In the genomic region with DNA sequence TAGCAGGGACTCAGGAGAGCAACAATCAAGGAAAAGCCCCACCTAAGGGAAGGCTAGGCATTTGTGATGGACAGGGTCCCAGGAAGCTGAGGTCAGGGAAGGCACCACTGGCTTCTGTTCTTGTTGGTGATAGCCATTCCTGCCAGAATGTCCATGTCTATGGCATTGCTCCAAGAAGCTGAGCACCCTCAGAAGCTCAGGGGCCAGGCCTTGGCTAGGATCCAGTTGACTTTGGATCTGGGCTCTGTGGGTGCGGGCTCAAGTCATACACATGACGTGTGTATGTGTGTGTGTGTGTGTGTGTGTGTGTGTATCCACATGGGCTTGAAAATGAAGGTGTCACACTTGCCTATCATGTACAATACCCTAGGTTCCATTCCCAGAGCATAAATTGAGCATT, we compare ENCODE assay signal across 30 mouse cellular contexts. TPM values are rescaled to one million over a fixed set of nuclear protein-coding genes. Genes with fewer than 3 reads are reported as not detected.
DNase-seq lines count a peak whose midpoint lies in the region; ATAC-seq and TF ChIP-seq lines count a peak whose summit lies in the region.
"Had no signal": no experiment of that assay in that cellular context is flagged by ENCODE, and none has a peak within 500 bp of the region (broad histone marks: within the 10 kb centered on the region; RNA-seq: fewer than 3 reads in every experiment).

No protein-coding gene starts in this region.

- H3K9me3 ChIP-seq in lung, embryonic 15.5 days, result no peaks in the 10 kb centered on the region
- H3K9me3 ChIP-seq in forebrain, embryonic 11.5 days (ENCODE audit: control insufficient read depth, low read length), result no peaks in the 10 kb centered on the region
- H3K9me3 ChIP-seq: embryonic facial prominence, embryonic 13.5 days; forebrain, embryonic 13.5 days; heart, embryonic 10.5 days; kidney, embryonic 15.5 days; midbrain, embryonic 12.5 days; neural tube, embryonic 15.5 days; stomach, embryonic 15.5 days had no signal

- no peak for TF ChIP-seq CTCF in kidney, adult 2 months (conservative IDR thresholded peaks at IDR 0.05; ENCODE audit: insufficient read depth, insufficient read length, low read depth, low read length)

- no peaks in the 10 kb centered on the region for H3K27me3 ChIP-seq in kidney, adult 2 months (replicated peaks; ENCODE audit: control insufficient read depth, insufficient read depth, low read length)
- H3K27me3 ChIP-seq in lung, embryonic 15.5 days, result no peaks in the 10 kb centered on the region
- no peaks in the 10 kb centered on the region for H3K27me3 ChIP-seq in forebrain, embryonic 11.5 days (ENCODE audit: control insufficient read depth, insufficient read depth, low read length)
- H3K27me3 ChIP-seq: embryonic facial prominence, embryonic 13.5 days; forebrain, embryonic 13.5 days; kidney, embryonic 15.5 days; midbrain, embryonic 12.5 days; neural tube, embryonic 15.5 days; Patski; stomach, embryonic 15.5 days had no signal

- no peak for TF ChIP-seq POLR2A in kidney, adult 2 months (IDR thresholded peaks at IDR 0.05; ENCODE audit: low read depth, low read length)

- H3K9ac ChIP-seq in lung, embryonic 15.5 days, result no peak overlapping the region
- no peak overlapping the region for H3K9ac ChIP-seq in forebrain, embryonic 11.5 days (ENCODE audit: low read length)
- H3K9ac ChIP-seq: embryonic facial prominence, embryonic 13.5 days; forebrain, embryonic 13.5 days; hindbrain, embryonic 14.5 days; kidney, embryonic 15.5 days; midbrain, embryonic 12.5 days; neural tube, embryonic 15.5 days; stomach, embryonic 15.5 days had no signal

- WGBS in kidney, adult 2 months, result 52% methylated on average over 2 of the region's 2 CpGs
- 34% methylated on average over 2 of the region's 2 CpGs for WGBS in lung, embryonic 15.5 days
- 84% methylated on average over 2 of the region's 2 CpGs for WGBS in forebrain, embryonic 11.5 days

- H3K27ac ChIP-seq in kidney, adult 2 months (ENCODE audit: insufficient read depth, low read depth, low read length), result no peak overlapping the region
- 0 out of 2 replicates have a peak overlapping the region, but pooled peaks have one; percentile 6 for H3K27ac ChIP-seq in lung, embryonic 15.5 days
- H3K27ac ChIP-seq in forebrain, embryonic 11.5 days (ENCODE audit: low read depth, low read length), result no peak overlapping the region
- H3K27ac ChIP-seq: embryonic facial prominence, embryonic 13.5 days; forebrain, embryonic 13.5 days; gastrocnemius, adult 2 months; heart, embryonic 10.5 days; hindbrain, embryonic 14.5 days; kidney, embryonic 15.5 days; layer of hippocampus, adult 2 months; midbrain, embryonic 12.5 days; neural tube, embryonic 15.5 days; stomach, embryonic 15.5 days had no signal

- H3K4me2 ChIP-seq in lung, embryonic 15.5 days, result no peak overlapping the region
- no peak overlapping the region for H3K4me2 ChIP-seq in forebrain, embryonic 11.5 days (ENCODE audit: low read depth, low read length, severe bottlenecking)
- H3K4me2 ChIP-seq: embryonic facial prominence, embryonic 13.5 days; forebrain, embryonic 13.5 days; hindbrain, embryonic 14.5 days; kidney, embryonic 15.5 days; midbrain, embryonic 12.5 days; neural tube, embryonic 15.5 days; stomach, embryonic 15.5 days had no signal

- DNase-seq in adrenal gland, postnatal 10 days, result peak; percentile 41
- no peak for DNase-seq in adrenal gland, postnatal 25 days
- DNase-seq in kidney, adult 2 months, result peak; percentile 8
- DNase-seq in kidney, postnatal 4 days, result no peak
- peak; percentile 74 for DNase-seq in lung, postnatal 36 days
- DNase-seq in forebrain, embryonic 11.5 days (ENCODE audit: low spot score), result no peak
- no peak for DNase-seq in thymus, postnatal 14 days
- DNase-seq: cerebellum, adult 11-12 months; cerebellum, postnatal 36 days; embryo, embryonic 11 days; gastrocnemius, adult 2 months; heart, postnatal 10 days; right cerebral cortex, adult 18-20 months; thymus, adult 2 months had no signal

- H3K4me1 ChIP-seq in kidney, adult 2 months (ENCODE audit: control insufficient read depth, insufficient read depth, low read length), result no peaks in the 10 kb centered on the region
- H3K4me1 ChIP-seq in lung, embryonic 15.5 days, result peaks cover 16% of the 10 kb centered on the region
- H3K4me1 ChIP-seq in forebrain, embryonic 11.5 days (replicated peaks; ENCODE audit: control insufficient read depth, insufficient read depth, low read length), result no peaks in the 10 kb centered on the region
- H3K4me1 ChIP-seq: forebrain, embryonic 13.5 days; kidney, embryonic 15.5 days; midbrain, embryonic 12.5 days; neural tube, embryonic 15.5 days; stomach, embryonic 15.5 days had no signal

- H3K4me3 ChIP-seq in kidney, adult 2 months (ENCODE audit: insufficient read depth, low read depth, low read length), result no peak overlapping the region
- no peak overlapping the region for H3K4me3 ChIP-seq in lung, embryonic 15.5 days
- H3K4me3 ChIP-seq in forebrain, embryonic 11.5 days (ENCODE audit: low read depth, low read length), result no peak overlapping the region
- H3K4me3 ChIP-seq: embryonic facial prominence, embryonic 13.5 days; erythroblast, embryonic 14.5 days; forebrain, embryonic 13.5 days; gastrocnemius, adult 2 months; heart, embryonic 10.5 days; kidney, embryonic 15.5 days; layer of hippocampus, adult 2 months; midbrain, embryonic 12.5 days; neural tube, embryonic 15.5 days; stomach, embryonic 15.5 days had no signal

- no peak for ATAC-seq in lung, embryonic 15.5 days (ENCODE audit: borderline replicate concordance, extremely low read depth, low FRiP score, low TSS enrichment)
- ATAC-seq in forebrain, embryonic 11.5 days (replicated peaks; ENCODE audit: low FRiP score), result no peak
- ATAC-seq: forebrain, embryonic 13.5 days; inflammation-experienced regulatory T-cells, adult 6 months; Patski had no signal

- no peaks in the 10 kb centered on the region for H3K36me3 ChIP-seq in kidney, adult 2 months (ENCODE audit: control insufficient read depth, insufficient read depth, low read length)
- H3K36me3 ChIP-seq in lung, embryonic 15.5 days, result peaks cover 10% of the 10 kb centered on the region
- H3K36me3 ChIP-seq in forebrain, embryonic 11.5 days (ENCODE audit: control insufficient read depth, insufficient read depth, low read length), result peaks cover 2% of the 10 kb centered on the region; the same call in 1 of the 2 replicates

RNA-seq across cellular contexts. Expression of a gene that starts 23.6 kb away (rescaled TPM):
- total RNA-seq in adrenal gland, postnatal 10 days (2021), result 100 to 1,000 TPM; 159 to 179 TPM
- 156 TPM in 2 replicates for total RNA-seq in adrenal gland, postnatal 25 days (2021)
- 60.0 and 70.7 TPM in 2 replicates for polyA plus RNA-seq in kidney, adult 2 months (2012; rRNA removed)
- 718 and 737 TPM in 2 replicates for polyA plus RNA-seq in lung, embryonic 15.5 days (2015; fragmentation: Nextera tagmentation; extraction: Ambion mirVana)
- 511 and 517 TPM in 2 replicates for polyA plus RNA-seq in forebrain, embryonic 11.5 days (2014; fragmentation: Nextera tagmentation; extraction: Ambion mirVana)

RNA-seq across cellular contexts. Expression of a gene that starts 39.2 kb away (rescaled TPM):
- 1 to 10 TPM; 1.8 to 2.5 TPM for total RNA-seq in adrenal gland, postnatal 10 days (2021)
- 0.90 and 1.5 TPM in 2 replicates for total RNA-seq in adrenal gland, postnatal 25 days (2021)
- 32.4 and 39.9 TPM in 2 replicates for polyA plus RNA-seq in kidney, adult 2 months (2012; rRNA removed)
- 2.5 and 3.1 TPM in 2 replicates for polyA plus RNA-seq in lung, embryonic 15.5 days (2015; fragmentation: Nextera tagmentation; extraction: Ambion mirVana)
- polyA plus RNA-seq in forebrain, embryonic 11.5 days (2014; fragmentation: Nextera tagmentation; extraction: Ambion mirVana), result 0.39 and 0.96 TPM in 2 replicates
- total RNA-seq: gastrocnemius, adult 2 months; heart, postnatal 10 days; liver, adult 2 months; megakaryocyte, adult 5-6 weeks had no signal
- polyA plus RNA-seq: erythroblast, embryonic 14.5 days; liver, adult 2 months; liver, embryonic 16.5 days; Patski had no signal

RNA-seq across cellular contexts. Expression of a gene that starts 58.3 kb away (rescaled TPM):
- total RNA-seq in adrenal gland, postnatal 10 days (2021), result 10 to 100 TPM; 11.9 to 14.2 TPM
- total RNA-seq in adrenal gland, postnatal 25 days (2021), result 13.8 and 16.1 TPM in 2 replicates
- 5.1 and 6.1 TPM in 2 replicates for polyA plus RNA-seq in kidney, adult 2 months (2012; rRNA removed)
- polyA plus RNA-seq in lung, embryonic 15.5 days (2015; fragmentation: Nextera tagmentation; extraction: Ambion mirVana), result 25.1 TPM in 2 replicates
- 33.7 and 36.1 TPM in 2 replicates for polyA plus RNA-seq in forebrain, embryonic 11.5 days (2014; fragmentation: Nextera tagmentation; extraction: Ambion mirVana)

Comparison
In these comparisons a context has a peak if more than half of its experiments do, and no peak if none do; other contexts are left out.
1. DNase-seq: peak in adrenal gland, postnatal 10 days (single experiment), kidney, adult 2 months (single experiment) and lung, postnatal 36 days (single experiment); none in adrenal gland, postnatal 25 days (single experiment), kidney, postnatal 4 days (0 of 2), forebrain, embryonic 11.5 days (single experiment) and thymus, postnatal 14 days (single experiment).